8 mouse cellular contexts compared by ENCODE assay signal in the genomic region with DNA sequence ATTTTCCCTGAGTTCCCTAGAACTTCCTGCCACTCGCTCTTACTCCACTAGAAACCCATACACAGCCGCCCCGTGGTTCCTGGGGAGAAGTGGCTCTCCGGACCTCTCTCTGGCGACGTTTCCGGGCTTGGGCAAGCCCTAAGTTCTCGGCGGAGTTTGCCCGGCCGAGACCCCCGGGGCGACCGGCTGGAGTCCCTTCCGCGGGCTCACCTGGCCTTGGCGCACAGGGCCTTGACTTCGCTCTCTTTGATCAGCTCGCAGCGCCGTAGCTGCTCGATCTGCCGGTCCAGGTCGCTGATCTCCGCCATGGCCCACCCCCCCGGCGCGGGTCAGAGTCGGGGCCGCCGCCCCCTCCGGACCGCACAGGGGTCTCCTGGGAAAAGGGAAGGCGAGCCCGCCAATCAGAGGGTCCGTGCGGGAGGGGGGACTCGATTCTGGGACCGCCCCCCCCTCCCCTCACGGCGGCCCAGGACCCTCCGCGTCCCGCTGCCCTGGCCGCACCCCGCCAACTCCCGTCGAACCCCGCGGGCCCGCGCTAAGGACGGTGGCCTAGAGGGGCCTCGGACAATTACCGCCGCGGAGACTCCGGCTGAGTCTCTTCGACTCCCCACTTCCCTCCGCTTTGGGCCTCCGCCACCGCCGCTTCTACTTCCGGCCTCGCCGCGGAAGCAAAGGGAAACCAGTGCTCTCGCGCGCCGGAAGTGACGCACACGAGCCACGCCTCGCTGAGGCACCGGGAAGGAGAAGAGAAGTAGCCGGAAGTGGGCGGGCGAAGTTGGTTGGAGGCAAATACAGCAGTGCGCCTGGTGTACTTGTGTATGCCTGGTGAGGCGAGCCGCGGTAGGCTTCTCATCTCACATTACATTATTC. TPM values are rescaled to one million over a fixed set of nuclear protein-coding genes. Genes with fewer than 3 reads are reported as not detected.
DNase-seq lines count a peak whose midpoint lies in the region; ATAC-seq lines count a peak whose summit lies in the region.

A gene (minus strand): TSS at position 646 of the 870 bp plus-strand sequence.

- H3K27me3 ChIP-seq in hindbrain, embryonic 15.5 days, result no peaks in the 10 kb centered on the region

- H3K9ac ChIP-seq in hindbrain, embryonic 15.5 days, result peak within 1 kb of the TSS; percentile 79

- peaks cover 48% of the 10 kb centered on the region for H3K4me1 ChIP-seq in hindbrain, embryonic 15.5 days (replicated peaks)

- peak within 1 kb of the TSS; percentile 92 for H3K27ac ChIP-seq in hindbrain, embryonic 15.5 days (replicated peaks)

- peak; percentile 99 for DNase-seq in R1 (ENCODE audit: low read depth, low spot score)
- peak; percentile 96 to 98 for DNase-seq in cerebellum, postnatal 25 days
- DNase-seq in frontal cortex, postnatal 36 days (ENCODE audit: low spot score in 2 of 2), result peak; percentile 93 to 97
- DNase-seq in left cerebral cortex, adult 11 months (ENCODE audit: low spot score), result peak; percentile 90
- peak; percentile 98 to 99 for DNase-seq in lung, postnatal 4 days
- DNase-seq in retina, postnatal 7 days (ENCODE audit: low read depth, low spot score), result peak; percentile 97
- peak; percentile 84 for DNase-seq in urinary bladder, adult 2 months (ENCODE audit: low spot score)

- H3K4me2 ChIP-seq in hindbrain, embryonic 15.5 days, result peak within 1 kb of the TSS; percentile 83

- H3K36me3 ChIP-seq in hindbrain, embryonic 15.5 days, result peaks cover 55% of the 10 kb centered on the region

- no peaks in the 10 kb centered on the region for H3K9me3 ChIP-seq in hindbrain, embryonic 15.5 days

- ATAC-seq in hindbrain, embryonic 15.5 days (ENCODE audit: low FRiP score, low read depth), result peak; percentile 94

- under 1% methylated on average over 69 of the region's 83 CpGs for WGBS in hindbrain, embryonic 15.5 days

- H3K4me3 ChIP-seq in hindbrain, embryonic 15.5 days, result peak within 1 kb of the TSS; percentile 81

RNA-seq across cellular contexts. Expression of the gene that starts here (rescaled TPM):
- polyA plus RNA-seq in hindbrain, embryonic 15.5 days (2015; fragmentation: Nextera tagmentation; extraction: Ambion mirVana), result 174 and 176 TPM in 2 replicates
- 106 and 121 TPM in 2 replicates for polyA plus RNA-seq in urinary bladder, adult 2 months (2012; rRNA removed)

Comparison
In these comparisons a context has a peak if more than half of its experiments do, and no peak if none do; other contexts are left out.
1. Peak in every context shown above with its lines: DNase-seq, ATAC-seq, H3K4me3 ChIP-seq and H3K27ac ChIP-seq.